Mouse (Mus musculus) urinary bladder, postnatal 14 days (tissue): ENCODE measurements around the gene Xrcc6.
A peak's percentile ranks its signal among the peaks of the same experiment; 100 is the strongest.

Experiments used
- DNase-seq: peaks from one replicate; pipeline ENCODE4 v3.0.0; 2021; ENCODE audit warnings: low spot score

The Xrcc6 gene

DNA sequence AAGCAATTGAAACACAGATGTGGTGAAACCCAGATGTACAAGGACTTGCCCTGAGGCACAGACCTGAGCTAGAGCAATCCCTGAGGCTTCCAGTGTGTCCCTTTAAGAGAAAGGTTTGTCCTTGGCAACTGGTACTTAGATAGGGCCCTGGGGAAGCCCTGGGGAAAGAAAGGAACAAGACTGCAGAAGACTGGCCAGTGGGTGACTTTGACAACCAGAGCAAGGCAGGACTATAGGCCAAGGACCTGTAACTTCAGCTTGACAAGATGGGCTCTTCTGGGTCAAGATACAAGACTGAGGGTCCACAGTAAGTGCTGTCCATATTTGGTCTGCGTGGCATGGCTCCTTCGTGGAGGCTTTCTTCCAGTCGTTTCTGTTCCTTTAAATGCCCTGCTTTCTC, at the start of gene Xrcc6:
TSS of gene Xrcc6 (plus strand) at position 190 of the 400 bp plus-strand sequence.
- DNase-seq: no peak

- peak; percentile 50 for DNase-seq
Measured at GRCm38 (mm10) chr15:81938246-81938645, 49.4 kb upstream of the Xrcc6 start.

DNA sequence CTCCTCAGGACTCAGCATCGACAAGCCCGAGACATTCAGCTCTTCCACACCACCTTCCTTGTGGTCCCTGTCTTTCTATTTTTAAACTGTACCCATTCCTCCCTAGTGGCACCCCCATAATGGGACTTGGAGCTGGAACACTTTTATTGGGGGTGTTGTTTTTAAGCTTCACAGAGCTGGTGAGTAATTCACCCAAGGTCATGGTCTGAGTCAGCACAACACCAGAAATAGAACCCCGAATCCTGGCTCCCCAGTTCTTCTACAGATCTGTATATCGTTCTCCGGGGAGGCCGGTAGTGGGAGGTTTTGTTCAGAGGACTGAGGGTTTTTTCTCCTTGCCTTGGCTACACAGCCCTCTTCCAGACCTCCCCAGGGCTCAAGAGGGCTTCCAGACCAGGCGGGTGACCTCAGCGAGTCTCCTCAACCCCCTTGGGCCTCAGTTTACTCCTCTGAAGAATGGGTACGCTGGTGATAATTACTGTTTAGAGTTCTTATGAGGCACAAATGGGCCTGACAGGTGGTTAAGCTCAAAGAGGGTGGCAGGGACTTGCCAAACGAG, 48.4 kb upstream of the Xrcc6 start:
- no peak for DNase-seq

DNA sequence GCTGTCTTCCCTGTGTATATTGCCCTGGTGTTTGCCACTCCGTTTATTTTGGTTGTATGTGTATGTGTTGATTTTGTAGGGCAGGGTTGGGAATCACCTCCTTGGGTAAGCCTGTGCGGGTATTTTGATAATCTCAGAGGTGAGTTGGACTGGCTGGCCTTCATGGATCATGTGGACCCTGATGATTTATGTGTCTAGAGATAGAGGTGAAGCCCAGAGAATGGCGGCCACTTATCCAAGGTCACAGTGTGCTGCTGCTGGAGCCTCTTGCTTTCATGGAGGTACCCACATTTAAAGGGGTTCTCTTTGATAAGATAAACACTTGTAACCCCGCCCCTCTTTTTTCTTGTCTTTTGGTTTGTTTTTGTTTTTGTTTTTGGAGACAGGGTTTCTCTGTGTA, 47.9 kb upstream of the Xrcc6 start:
- no peak for DNase-seq

DNA sequence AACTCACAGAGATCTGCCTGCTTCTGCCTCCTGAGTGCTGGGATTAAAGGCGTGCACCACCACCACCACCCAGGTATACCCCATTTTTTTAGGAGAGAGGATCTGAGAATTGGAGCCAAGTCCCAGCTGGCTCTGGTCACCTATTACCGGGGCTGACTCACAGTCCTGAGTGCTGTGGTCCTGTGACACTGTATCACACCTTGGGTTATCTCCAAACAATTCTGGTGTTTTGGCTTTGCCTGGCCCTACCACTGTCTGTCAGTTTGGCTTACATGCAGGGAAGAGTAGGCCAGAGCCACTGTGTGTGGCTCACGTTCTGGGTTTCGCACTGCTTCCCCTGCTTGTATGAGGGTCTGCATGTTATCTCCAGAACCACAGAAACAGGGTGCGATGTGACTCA, 47.4 kb upstream of the Xrcc6 start:
- no peak for DNase-seq

DNA sequence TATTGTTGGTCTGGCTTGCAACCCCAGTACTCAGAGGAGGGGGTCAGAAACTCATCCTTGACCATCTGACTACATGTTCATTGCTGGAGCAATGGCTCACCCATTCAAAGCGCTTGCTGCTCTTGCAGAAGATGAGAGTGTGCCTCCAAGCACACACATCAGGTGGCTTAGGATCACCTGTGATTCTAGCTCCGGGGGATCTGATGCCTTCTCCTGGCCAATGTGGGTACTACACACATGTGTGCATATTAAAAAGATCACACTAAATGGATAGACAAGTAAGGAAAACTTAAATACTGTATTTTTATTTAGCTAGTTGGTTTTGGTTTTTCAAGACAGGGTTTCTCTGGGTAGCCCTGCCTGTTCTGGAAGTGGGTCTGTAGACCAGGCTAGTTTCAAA, 46.6 kb upstream of the Xrcc6 start:
- no peak for DNase-seq

DNA sequence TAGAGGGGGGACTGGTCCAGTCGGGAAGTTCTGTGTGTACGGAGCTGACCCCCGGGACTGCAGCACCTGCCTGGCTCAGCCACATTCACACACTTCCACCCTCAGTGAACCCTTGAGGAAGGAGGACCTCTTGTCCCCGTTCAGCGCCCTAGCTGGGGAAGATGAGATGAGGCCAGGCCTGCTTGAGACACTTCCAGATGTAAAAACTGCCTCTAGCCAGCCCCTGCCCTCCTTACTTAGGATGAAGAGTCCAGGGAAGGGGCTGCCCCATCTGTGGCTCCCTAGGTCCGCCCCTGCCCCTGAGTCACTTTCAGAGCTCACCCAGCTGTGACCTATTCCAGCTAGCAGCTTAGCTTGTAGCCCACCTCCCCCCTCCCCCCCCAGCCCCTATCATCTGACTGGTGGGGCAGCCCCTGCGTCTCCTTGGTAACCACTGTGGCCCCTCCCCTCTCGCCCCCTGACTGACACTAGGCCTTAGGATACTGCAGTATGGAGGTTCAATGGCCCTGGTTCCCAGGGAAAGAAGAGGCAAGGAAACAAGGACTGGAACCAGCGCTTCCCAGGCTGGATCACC, 44.4 kb upstream of the Xrcc6 start:
- no peak for DNase-seq

DNA sequence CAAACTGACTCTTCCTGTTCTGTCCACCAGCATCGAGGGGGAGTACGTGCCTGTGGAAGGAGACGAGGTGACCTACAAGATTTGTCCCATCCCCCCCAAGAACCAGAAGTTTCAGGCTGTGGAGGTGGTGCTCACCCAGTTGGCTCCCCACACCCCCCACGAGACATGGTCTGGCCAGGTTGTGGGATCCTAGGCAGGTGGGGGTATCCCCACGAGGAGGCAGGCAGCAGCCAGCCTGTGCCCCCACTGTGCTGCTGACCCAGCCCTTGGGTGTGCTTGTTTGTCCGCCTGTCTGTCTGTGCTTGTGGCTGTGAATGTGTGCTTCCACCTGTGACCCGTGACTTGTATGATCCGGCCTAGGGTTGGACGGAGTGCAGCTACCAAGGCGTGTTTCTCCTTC, 38.6 kb upstream of the Xrcc6 start:
- no peak for DNase-seq

GRCm38 (mm10) chr15:81949476-81950131, 38.0 kb upstream of the Xrcc6 start:
- DNase-seq: no peak

DNA sequence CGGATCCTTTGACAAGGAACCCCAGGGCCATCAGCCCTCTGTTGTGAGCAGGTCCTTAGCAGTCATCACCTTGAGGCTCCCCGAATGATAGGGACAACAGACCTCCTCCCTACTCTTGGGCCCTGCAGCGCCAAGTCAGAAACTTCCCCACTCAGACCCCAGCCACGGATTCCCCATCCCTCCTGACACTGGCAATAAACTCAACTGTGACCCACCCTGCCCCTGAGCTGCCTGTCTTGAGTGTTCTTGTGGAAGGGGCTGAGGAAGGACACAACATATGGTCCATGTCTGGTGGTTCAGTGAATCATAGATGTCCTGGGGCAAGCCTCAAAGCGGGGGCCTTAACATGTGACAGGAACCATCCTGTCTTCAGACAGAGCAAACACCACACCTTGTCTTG, 36.9 kb upstream of the Xrcc6 start:
- no peak for DNase-seq

DNA sequence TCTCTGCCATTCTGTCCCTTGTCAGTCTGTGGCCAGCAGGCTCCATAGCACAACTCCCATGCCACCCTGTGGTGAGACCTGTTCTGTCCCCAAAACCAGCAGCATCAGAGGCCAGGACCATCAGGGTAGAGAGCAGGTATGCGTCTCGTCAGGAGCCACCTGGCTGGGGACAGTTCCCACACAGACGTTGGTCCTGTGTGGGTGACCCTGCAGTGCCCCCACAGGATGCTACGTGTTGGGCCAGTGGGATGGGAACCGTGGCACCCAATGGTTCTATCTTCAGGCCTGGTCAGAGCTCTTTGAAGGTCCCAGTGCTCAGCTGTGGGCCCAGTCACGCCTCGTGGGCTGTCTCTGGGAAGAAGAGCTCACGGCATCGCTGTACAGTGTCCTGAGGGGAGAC, 36.5 kb upstream of the Xrcc6 start:
- DNase-seq: no peak

DNA sequence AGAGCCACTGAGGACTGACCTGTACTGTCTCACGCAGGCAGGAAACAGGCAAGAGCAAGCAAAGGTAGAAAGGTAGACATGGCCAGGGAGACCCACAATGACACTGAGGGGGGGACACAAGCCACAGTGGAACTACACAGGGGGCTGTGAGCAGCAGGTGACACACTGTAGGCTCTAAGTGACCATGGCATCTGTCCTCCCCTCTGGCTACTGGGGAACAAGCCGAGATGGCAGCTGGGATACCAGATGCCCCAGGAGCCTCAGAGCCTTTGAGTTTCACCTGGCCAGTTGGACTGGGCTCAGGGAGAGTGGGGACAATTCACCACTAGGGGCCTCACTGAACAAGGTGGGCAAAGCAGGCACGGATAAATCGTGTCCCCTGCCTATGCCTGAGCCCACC, 35.3 kb upstream of the Xrcc6 start:
- no peak for DNase-seq

- DNase-seq: no peak
Measured at GRCm38 (mm10) chr15:81954151-81954583, 33.5 kb upstream of the Xrcc6 start.

DNA sequence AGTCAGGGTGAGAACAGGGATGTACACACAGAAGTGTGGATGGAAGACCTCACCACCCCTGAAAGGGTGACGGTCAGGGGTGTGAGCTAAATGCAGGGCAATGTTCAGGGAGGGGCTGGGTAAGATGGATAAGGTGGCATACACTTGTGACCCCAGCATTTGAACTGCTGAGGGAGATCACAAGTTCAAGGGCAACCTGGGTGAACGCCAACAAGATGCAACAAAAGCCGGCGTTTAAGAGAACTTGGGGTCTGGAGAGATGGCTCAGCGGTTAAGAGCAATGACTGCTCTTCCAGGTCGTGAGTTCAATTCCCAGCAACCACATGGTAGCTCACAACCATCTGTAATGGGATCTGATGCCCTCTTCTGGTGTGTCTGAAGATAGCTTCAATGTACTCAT, 32.9 kb upstream of the Xrcc6 start:
- DNase-seq: no peak

GRCm38 (mm10) chr15:81955414-81955813, 32.2 kb upstream of the Xrcc6 start:
- DNase-seq: no peak

DNA sequence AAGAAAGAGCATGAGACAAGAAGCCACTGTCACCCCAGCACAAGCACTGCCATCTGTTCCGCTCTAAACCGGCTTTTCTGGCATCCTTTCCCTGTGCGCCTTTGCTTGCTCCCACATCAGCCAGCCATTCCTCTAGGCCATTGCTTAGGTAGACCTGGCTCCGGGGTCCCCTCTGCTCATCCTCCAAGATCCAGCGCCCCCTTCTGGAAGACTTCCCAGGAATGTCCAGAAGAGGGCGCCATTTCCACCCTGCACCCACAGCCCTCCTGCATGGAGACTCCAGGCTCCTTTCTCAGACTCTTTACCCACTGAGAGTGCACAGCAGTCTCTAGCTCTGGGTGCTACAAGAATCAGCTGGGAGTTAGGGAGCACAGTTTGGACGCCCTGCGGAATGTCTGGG, 31.2 kb upstream of the Xrcc6 start:
- DNase-seq: no peak

DNA sequence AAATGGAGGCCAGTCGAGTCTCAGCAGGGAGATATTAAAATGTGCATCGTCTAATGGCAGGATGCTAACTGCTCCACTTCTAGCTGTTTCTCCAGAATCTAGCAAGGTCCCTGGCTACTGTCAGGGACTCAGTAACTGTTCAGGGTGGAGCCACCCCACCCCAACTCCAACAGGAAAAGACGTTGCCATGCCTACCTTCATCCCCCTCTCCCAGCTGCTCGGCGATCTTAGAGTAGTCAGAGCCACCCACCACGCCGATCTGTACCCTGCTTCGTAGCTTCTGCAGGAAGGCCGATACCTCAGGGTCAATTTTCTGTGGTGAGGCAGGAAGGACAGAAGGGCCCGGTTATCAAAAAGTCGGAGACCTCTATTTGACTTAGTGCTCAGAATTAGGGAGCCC, 30.0 kb upstream of the Xrcc6 start:
- no peak for DNase-seq

DNA sequence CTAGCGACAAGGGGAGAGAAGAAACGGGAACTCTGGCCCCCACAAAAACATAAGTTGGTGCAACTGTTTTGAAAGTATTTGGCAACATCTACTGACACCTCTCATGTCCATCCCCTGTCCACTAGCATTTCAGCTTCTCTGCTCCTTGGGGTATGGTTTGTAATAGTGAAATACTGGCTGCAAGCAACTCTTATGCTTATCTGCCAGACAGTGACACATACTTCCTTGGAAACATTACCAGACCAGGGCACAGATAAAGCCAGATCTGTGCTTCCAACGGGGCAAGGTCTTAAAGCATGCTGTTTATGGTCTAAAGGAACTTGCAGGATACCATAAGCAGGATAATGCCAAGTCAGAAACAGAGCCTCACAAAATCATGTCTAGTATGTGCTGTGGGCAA, 28.7 kb upstream of the Xrcc6 start:
- no peak for DNase-seq

DNA sequence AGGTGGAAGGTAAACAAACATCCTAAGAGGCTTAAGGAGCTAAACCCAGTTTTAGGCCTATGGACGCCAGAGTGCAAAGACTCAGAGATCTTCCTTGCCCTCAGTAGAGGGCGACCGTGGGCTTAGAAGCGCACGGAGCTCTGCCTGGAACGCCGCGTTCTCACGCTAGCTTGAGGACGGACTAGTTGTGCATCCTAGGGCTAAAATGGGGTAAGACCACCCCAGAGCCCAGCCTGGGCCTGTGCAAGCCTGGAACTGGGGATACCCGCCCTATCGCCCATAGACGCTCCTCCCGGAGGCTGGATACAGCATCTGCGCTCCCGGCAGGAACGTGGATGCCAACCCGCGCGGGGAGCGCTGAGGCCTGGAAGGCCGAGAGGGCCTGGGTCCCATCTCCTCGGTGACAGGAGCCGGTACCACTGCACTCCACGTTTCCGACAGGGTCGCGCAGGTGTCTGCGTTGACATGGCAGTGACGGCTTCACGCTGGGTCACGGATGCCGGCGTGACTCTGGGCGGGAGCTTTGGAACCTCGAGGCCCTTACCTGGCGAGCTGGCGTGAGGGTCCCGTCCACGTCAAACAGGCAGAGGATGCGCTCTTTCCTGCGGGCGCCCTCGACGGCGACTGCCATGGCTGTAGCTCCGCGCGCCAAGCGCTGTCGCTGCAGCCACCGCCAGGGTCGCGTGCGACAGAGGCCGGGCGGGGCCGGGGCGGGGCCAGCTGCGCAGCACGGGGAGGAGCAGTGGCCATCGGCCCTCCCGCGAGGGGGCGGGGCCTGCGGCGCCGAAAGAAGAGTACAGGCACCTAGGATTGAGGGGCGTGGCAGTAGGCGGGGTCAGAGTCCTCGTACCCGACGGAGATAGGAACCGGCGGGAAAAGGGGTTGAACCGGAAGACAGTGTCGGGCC, 27.2 kb upstream of the Xrcc6 start, which contains the start of gene Pmm1:
TSS of gene Pmm1 (minus strand) at position 760 of the 907 bp plus-strand sequence.
- DNase-seq: peak; percentile 100

DNA sequence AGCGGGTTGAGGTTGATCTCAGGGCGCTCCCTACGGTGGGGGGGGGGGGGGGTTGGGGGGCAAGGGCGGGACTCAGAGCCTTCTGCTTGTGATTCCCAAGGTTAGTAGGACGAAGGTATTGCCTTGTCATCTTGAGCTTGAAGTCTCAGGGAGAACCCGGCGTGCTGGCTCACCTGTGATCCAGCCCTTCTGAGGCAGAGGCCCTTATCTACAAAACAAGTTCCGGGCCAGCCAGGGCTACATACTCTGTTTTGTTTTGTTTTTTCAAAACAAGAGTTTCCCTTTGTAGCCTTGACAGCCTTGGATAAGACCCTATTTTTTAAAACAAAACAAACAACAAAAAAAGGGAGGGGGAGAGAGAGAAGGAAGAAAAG, 26.6 kb upstream of the Xrcc6 start:
- DNase-seq: no peak

DNA sequence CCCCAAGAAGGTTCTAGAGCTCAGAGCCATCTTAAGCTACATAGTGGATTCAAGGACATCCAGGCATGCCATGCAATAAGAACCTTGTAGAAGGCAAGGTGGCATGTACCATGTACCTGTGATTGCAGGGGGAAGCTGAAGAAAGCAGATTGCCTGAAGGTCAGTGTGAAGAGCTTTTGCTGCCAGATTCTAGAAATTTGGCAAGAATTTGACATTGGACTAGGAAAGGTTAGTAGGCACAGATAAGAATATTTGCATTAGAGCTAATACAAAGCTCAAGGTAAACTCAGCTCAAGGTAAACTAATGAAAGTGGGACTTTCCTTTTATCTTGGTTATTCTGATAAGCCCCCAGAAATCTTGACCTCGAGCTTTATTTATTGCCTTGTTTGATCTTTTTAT, 23.4 kb upstream of the Xrcc6 start:
- DNase-seq: no peak

- no peak for DNase-seq
Measured at GRCm38 (mm10) chr15:81964980-81965545, 22.6 kb upstream of the Xrcc6 start.
